Mouse (Mus musculus) heart, embryonic 14.5 days (tissue): ENCODE results near the gene Dmap1. TPM values are rescaled to one million over a fixed set of nuclear protein-coding genes. Genes with fewer than 3 reads are reported as not detected.

Experiments used
- ATAC-seq: fragments of 200-750 bp; cut with Nextera tagmentation; 2 replicates; pipeline ENCODE4 v1.8.0; 2017; ENCODE audit warnings: low read depth, moderate TSS enrichment; ENCODE audit not compliant: insufficient number of reproducible peaks, insufficient read depth, low FRiP score
- H3K27ac ChIP-seq, 2 experiments: fragments of 200-500 bp in 1 of 2; fragments of 300-500 bp in 1 of 2; sonication (generic) in 1 of 2; replicated peaks in 1 of 2; 2 replicates each; pipeline ENCODE4 v1.5.1; 2012 to 2014; ENCODE audit warnings: low read depth in 2 of 2, low read length in 2 of 2, control low read depth in 1 of 2, mild to moderate bottlenecking in 1 of 2, mixed read lengths in 1 of 2; ENCODE audit not compliant: control insufficient read depth in 1 of 2, insufficient read depth in 1 of 2
- H3K27me3 ChIP-seq: fragments of 300-500 bp; sonication (generic); 2 replicates; pipeline ENCODE4 v1.6.1; 2014; ENCODE audit warnings: mild to moderate bottlenecking, low read length, control low read depth; ENCODE audit not compliant: control insufficient read depth, insufficient read depth
- H3K36me3 ChIP-seq: fragments of 300-500 bp; sonication (generic); 2 replicates; pipeline ENCODE4 v1.6.1; 2014; ENCODE audit warnings: mild to moderate bottlenecking, control low read depth, low read length, mixed read lengths; ENCODE audit not compliant: control insufficient read depth, insufficient read depth
- H3K4me1 ChIP-seq, 2 experiments: fragments of 200-500 bp in 1 of 2; fragments of 300-500 bp in 1 of 2; sonication (generic) in 1 of 2; 2 replicates each; pipeline ENCODE4 v1.6.1; 2012 to 2014; ENCODE audit warnings: low read length in 2 of 2, control low read depth in 1 of 2, mixed read lengths in 1 of 2; ENCODE audit not compliant: control insufficient read depth in 2 of 2, insufficient read depth in 2 of 2
- H3K4me2 ChIP-seq: fragments of 300-500 bp; sonication (generic); 2 replicates; pipeline ENCODE4 v1.6.1; 2014; ENCODE audit warnings: mild to moderate bottlenecking, low read length
- H3K4me3 ChIP-seq, 2 experiments: fragments of 200-500 bp in 1 of 2; fragments of 300-500 bp in 1 of 2; sonication (generic) in 1 of 2; 2 replicates each; pipeline ENCODE4 v1.5.1; 2012 to 2014; ENCODE audit warnings: low read length in 2 of 2, mild to moderate bottlenecking in 2 of 2, control low read depth in 1 of 2, low read depth in 1 of 2, moderate library complexity in 1 of 2; ENCODE audit not compliant: control insufficient read depth in 1 of 2, insufficient read depth in 1 of 2
- H3K9ac ChIP-seq: fragments of 300-500 bp; sonication (generic); 2 replicates; pipeline ENCODE4 v1.6.1; 2014; ENCODE audit warnings: mild to moderate bottlenecking, low read length
- H3K9me3 ChIP-seq: fragments of 300-500 bp; sonication (generic); 2 replicates; pipeline ENCODE4 v1.6.1; 2016; ENCODE audit warnings: low read length, control low read depth; ENCODE audit not compliant: control insufficient read depth
- WGBS: fragments of 180-500 bp; shearing (Covaris S2); extraction: QIAGEN DNeasy Blood & Tissue Kit; methylation state at CpG from one replicate; pipeline ENCODE4 v1.1.7; 2014; 5-methylcytosine and 5-hydroxymethylcytosine counted together
- polyA plus RNA-seq: library from polyadenylated mRNA; unstranded; fragments of >200 nt; fragmentation: Nextera tagmentation; extraction: Ambion mirVana; gene quantifications from 2 replicates; pipeline ENCODE4 v1.2.1, GENCODE M21; 2014

Dmap1 gene
- polyA plus RNA-seq, 1 experiment from 2014 or later, result 46.4 TPM

DNA sequence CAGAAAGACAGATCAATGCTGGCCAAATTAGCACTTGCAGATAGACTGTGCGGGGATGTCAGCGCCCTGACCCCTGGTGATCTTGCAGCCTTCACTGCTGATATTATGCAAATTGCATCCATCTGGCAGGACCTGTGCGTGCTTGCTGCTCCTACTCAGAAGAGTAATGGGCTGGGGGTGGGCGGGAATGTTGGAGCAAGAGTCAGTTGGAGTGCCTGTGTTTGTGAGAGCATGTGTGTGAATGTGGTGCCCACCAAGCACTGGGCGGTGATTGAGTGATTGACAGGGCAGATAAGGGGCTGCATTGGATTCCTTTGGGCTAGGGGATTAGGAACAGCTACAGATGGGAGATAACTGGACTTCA lies 26.6 kb downstream of the Dmap1 start:
- WGBS, result 40% methylated on average over 5 of the region's 5 CpGs
- Histone ChIP-seq H3K27ac (no peak overlapping the region), H3K9ac (no peak overlapping the region), H3K9me3 (no peaks in the 10 kb centered on the region), H3K4me2 (no peak overlapping the region), H3K27me3 (no peaks in the 10 kb centered on the region), H3K4me1 (peaks cover 18 to 20% of the 10 kb centered on the region in 2 experiments), H3K4me3 (no peak overlapping the region), H3K36me3 (peaks cover 6% of the 10 kb centered on the region)
- ATAC-seq, result no peak

DNA sequence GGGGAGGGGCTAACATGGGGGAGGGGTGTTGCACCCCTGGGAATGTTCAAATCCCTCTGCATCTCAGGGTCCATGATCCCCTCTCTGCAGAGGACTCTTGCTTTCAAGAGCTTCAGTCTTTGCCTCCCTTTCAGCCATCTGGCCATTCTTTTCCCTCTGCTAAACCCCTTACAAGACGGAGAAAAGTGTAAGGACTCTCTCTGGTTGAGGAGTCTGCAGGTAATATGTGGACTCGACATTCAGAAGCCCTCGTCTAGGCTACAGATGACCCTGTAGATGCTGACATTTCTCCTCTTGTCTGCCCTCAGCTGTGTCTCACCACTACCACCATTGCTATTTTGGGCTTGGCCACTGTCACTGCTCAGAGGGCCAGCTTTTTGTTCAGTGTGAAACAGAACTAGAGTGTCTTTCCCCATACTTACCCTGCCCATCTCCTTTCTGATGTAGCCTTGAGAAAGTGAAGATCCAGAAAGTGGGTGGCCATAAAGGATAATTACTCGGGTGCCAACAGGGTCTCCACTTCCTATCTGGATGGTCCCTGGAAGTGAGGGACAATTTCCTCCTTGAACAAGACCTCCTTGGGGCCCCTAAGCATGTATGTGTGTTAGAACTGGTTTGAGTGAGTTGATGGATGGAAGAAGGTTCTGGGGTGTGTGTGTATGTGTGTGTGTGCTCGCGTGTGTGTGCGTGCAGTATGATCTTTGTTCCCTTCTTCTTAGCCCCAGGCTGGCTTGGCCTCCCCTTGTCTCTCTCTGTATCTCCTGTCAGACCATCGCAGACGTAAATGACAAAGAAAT lies 27.2 kb downstream of the Dmap1 start:
- Histone ChIP-seq H3K9me3 (no peaks in the 10 kb centered on the region), H3K4me2 (no peak overlapping the region), H3K4me1 (peaks cover 18 to 20% of the 10 kb centered on the region in 2 experiments), H3K36me3 (peaks cover 12% of the 10 kb centered on the region), H3K27ac (no peak overlapping the region), H3K27me3 (no peaks in the 10 kb centered on the region), H3K9ac (no peak overlapping the region), H3K4me3 (no peak overlapping the region)
- ATAC-seq, result no peak
- 31% methylated on average over 9 of the region's 9 CpGs for WGBS

DNA sequence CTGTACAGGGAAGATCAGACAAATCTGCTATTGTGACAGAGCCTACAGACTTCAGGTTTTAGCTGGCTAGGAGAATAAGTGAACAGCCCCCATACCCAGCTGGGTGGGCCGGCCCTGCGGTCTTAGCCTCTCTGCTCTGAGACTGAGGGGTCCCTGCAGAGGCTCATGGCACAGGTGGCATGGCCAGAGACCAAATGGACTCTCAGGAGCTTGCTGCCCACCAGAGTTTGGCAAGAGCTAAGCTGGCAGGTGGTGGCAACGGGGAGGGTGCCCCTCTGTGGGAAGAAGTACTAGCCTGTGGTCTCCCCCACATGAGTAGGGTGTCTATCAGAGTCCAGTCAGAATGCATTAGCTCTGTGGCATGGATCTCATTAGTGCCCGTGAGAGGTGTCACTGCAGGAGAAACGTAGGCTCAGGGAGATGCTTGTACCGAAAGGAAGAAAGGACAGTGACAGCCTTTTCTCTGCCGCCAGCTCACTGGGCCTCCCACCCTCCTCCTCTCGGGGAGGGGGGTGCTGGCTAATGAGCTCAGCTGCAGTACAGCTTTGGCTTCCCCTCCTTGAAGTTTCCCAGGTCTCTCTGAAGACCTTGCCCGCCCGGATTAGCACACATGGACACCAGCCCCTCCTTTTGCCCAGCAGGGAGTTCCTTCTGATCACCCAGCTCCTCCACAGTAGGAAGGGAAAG lies 27.9 kb downstream of the Dmap1 start:
- Histone ChIP-seq H3K9me3 (no peaks in the 10 kb centered on the region), H3K36me3 (peaks cover 19% of the 10 kb centered on the region), H3K4me3 (no peak overlapping the region), H3K27me3 (no peaks in the 10 kb centered on the region), H3K4me2 (no peak overlapping the region), H3K9ac (no peak overlapping the region), H3K4me1 (peaks cover 18 to 20% of the 10 kb centered on the region in 2 experiments), H3K27ac (no peak overlapping the region)
- ATAC-seq, result no peak
- WGBS, result 31% methylated on average over 10 of the region's 10 CpGs

DNA sequence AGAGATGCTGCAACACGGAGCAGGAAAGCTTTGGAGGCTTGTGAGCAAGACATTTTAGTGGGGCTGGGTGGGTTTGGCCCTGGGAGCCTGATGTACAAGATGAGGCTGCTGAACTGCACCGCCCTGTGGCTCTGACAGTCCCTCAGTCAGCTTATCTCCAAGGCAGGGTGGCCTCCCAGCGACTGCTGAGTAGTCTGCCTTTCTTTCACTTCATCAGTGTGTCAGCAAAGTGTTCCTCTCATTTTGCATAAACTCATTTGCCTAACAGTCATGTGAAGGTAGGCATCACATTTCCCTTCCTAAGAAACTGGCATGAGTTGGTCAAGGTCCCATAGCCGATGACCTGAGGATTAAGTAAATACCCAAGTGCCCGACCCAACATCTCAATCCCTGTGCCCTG lies 29.3 kb downstream of the Dmap1 start:
- Histone ChIP-seq H3K27me3 (no peaks in the 10 kb centered on the region), H3K9ac (no peak overlapping the region), H3K27ac (no peak overlapping the region), H3K9me3 (no peaks in the 10 kb centered on the region), H3K4me3 (no peak overlapping the region), H3K4me1 (peaks cover 18 to 20% of the 10 kb centered on the region in 2 experiments), H3K4me2 (no peak overlapping the region), H3K36me3 (peaks cover 24% of the 10 kb centered on the region)
- WGBS, result 53% methylated on average over 5 of the region's 5 CpGs
- no peak for ATAC-seq

DNA sequence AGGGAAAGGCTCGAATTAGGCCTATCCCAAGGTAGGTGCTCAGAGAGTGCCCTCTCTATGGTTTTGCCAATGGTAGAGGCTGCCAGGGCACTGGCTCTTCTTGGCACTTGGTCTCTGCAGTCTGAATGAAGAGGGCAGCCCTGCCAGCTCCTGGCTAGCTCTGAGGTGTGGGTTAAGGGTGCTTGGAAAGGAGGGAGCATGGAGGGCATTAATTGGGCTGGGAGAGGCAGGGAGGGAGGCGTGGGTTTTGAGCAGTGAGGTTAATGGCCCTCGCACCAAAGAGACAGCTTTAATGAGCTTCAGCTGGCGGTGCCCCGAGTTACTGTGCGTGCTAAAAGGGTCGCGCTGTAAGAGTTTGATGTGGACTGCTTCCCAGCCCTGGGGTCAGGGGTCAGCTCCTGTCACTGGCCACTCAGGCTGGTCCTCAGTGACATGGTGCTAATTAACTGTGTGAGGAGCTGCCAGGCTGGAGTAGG lies 30.4 kb downstream of the Dmap1 start:
- H3K4me3 ChIP-seq, result no peak overlapping the region
- no peak overlapping the region for H3K27ac ChIP-seq
- H3K9me3 ChIP-seq, result no peaks in the 10 kb centered on the region
- H3K27me3 ChIP-seq, result no peaks in the 10 kb centered on the region
- peaks cover 24% of the 10 kb centered on the region for H3K36me3 ChIP-seq
- H3K4me1 ChIP-seq, result peaks cover 20 to 24% of the 10 kb centered on the region in 2 experiments
- no peak overlapping the region for H3K9ac ChIP-seq
- H3K4me2 ChIP-seq, result no peak overlapping the region
- no peak for ATAC-seq
- WGBS, result 46% methylated on average over 8 of the region's 8 CpGs

DNA sequence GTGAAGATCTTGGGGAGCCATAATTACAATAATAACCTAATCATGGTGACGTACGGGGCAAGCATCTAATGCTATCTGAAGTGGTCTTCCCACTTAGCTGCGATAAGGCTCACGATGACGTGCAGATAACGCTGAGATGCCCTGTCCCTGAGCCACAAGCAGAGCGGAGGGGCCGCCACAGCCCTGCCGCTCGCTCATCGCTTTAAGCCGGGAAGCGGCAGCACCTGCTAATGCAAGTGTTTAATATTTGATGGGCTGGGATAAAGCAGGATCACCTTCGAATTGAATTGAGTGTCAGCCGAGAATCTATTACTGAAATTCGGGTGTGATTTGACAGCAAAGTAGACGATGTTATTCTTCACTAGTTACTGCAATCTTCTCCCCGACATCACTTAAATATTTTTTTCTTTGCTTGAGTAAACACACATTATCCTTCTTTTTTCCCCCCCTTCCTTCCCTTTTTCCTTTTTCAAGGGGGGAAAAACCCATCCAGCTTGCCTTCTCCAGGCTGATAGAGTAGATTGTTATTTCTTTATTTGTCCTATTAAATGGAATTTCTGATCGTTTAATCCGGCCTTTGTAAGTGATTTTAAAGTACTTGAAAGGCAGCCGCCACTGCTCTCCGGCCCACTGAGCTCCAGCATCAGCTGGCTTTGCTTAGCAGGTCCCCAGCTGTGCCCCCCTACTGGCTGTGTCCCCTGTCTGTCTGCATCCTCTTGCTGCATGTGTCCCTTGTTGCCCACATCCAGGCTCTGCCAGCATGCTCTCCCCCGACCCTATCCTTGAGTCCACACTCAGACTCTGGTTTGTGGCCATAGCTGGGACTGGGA lies 34.9 kb downstream of the Dmap1 start:
- Histone ChIP-seq H3K4me3 (no peak overlapping the region), H3K4me2 (no peak overlapping the region), H3K9ac (no peak overlapping the region), H3K36me3 (peaks cover 24% of the 10 kb centered on the region), H3K27ac (no peak overlapping the region), H3K9me3 (no peaks in the 10 kb centered on the region), H3K4me1 (peaks cover 10 to 16% of the 10 kb centered on the region in 2 experiments; a peak in 3 of 4 replicates), H3K27me3 (no peaks in the 10 kb centered on the region)
- WGBS, result 51% methylated on average over 23 of the region's 23 CpGs
- ATAC-seq, result no peak

DNA sequence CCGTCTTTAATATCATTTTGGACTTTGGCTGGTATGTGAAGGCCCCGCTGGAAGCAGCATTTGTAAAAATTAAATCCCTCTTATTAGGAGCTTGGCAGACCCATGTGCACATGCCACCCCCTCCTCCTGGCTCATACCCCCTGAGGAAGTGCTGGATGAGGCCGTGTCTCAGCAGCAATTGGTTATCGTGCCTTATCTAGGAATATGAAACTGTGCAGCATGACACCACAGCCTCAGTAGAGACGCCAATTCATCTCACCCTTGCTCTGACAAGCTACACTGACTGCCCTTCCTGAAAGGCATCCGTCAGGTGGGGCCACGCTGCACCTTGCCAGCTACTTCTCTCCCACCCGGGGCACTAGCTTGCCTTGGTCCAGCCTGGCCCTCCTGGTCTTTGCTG lies 35.6 kb downstream of the Dmap1 start:
- Histone ChIP-seq H3K9me3 (no peaks in the 10 kb centered on the region), H3K4me2 (no peak overlapping the region), H3K4me3 (no peak overlapping the region), H3K4me1 (peaks cover 6 to 16% of the 10 kb centered on the region in 2 experiments; a peak in 3 of 4 replicates), H3K9ac (no peak overlapping the region), H3K27ac (no peak overlapping the region), H3K36me3 (peaks cover 27% of the 10 kb centered on the region), H3K27me3 (no peaks in the 10 kb centered on the region)
- WGBS, result 48% methylated on average over 8 of the region's 8 CpGs
- ATAC-seq, result no peak
